In the genomic region with DNA sequence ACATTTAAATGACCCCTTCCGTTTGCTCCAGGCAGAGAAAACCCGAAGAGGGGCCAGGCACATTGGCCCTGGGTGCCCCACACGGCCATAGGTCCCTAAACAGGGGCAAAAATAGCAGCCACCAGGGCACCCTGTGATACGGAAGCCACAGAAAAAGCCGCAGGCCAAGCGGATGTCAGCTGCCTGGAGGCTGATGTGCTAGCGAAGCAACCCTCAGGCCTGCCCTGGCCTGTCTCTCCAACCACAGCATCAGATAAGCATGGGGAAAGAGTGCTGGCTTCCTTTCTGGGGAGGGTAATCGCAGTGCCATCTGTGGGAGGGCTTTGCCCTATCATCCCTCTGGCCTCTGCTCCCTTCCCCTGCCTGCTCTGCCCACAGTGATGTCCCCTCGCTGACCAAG, we compare ENCODE assay signal across 11 mouse cellular contexts. TPM values are rescaled to one million over a fixed set of nuclear protein-coding genes. Genes with fewer than 3 reads are reported as not detected.
DNase-seq lines count a peak whose midpoint lies in the region; ATAC-seq lines count a peak whose summit lies in the region.
"Had no signal": no experiment of that assay in that cellular context is flagged by ENCODE, and none has a peak within 500 bp of the region (broad histone marks: within the 10 kb centered on the region; RNA-seq: fewer than 3 reads in every experiment).

No protein-coding gene starts in this region.

- WGBS in macrophage (ENCODE audit: missing documents), result 2% methylated on average over 9 of the region's 9 CpGs

- peak; percentile 10 to 12 for DNase-seq in heart, postnatal 10 days
- no peak for DNase-seq in heart, postnatal 4 days
- peak; percentile 82 for DNase-seq in thymus, postnatal 14 days
- no peak for DNase-seq in yolk sac, embryonic 10.5 days (ENCODE audit: low spot score)
- DNase-seq in kidney, adult 11 months, result no peak
- DNase-seq: kidney, adult 2 months had no signal

- H3K4me3 ChIP-seq in macrophage (ENCODE audit: inconsistent target), result no peak overlapping the region
- H3K4me3 ChIP-seq: embryonic facial prominence, embryonic 15.5 days; limb, embryonic 12.5 days had no signal

- intact Hi-C loops in heart, postnatal 10 days (cut with DNase I), result no loop called here

- peak; percentile 95 for ATAC-seq in activated CD4-positive, CD25-positive, alpha-beta regulatory T cell, adult 4 months
- no peak for ATAC-seq in erythroblast, adult 5-6 weeks (replicated peaks; ENCODE audit: low FRiP score, poor library complexity, severe bottlenecking)

- H3K79me2 ChIP-seq in macrophage (ENCODE audit: inconsistent target), result peaks cover 3% of the 10 kb centered on the region; the same call in 1 of the 2 replicates

- H3K36me3 ChIP-seq in macrophage (ENCODE audit: inconsistent target), result no peaks in the 10 kb centered on the region
- H3K36me3 ChIP-seq: embryonic facial prominence, embryonic 15.5 days; limb, embryonic 12.5 days had no signal

- peak overlapping the region; percentile 97 for H3K27ac ChIP-seq in macrophage
- H3K27ac ChIP-seq: embryonic facial prominence, embryonic 15.5 days; limb, embryonic 12.5 days had no signal

RNA-seq across cellular contexts. Expression of gene Tox2, which starts 26.1 kb away (rescaled TPM):
- total RNA-seq in heart, postnatal 10 days (2021), result 1 to 10 TPM; 3.2 to 3.4 TPM
- 1 to 10 TPM; 4.1 to 5.6 TPM for total RNA-seq in heart, postnatal 4 days (2021)
- polyA plus RNA-seq in activated CD4-positive, CD25-positive, alpha-beta regulatory T cell, adult 4 months (2017; shearing (Covaris generic)), result 10 to 100 TPM in 1 of 2 experiments, 1 to 10 TPM in 1; 4.7 to 11.8 TPM
- total RNA-seq in macrophage (2018; cell fraction: chromatin; rRNA removed), result 10 to 100 TPM in 1 of 26 experiments, 1 to 10 TPM in 13, under 1 TPM in 10, not detected in 2; 0.27 to 10.1 (median 1.9) TPM
- total RNA-seq in macrophage (2018; cell fraction: cytosol; rRNA removed), result 10 to 100 TPM in 12 of 26 experiments, 1 to 10 TPM in 7, under 1 TPM in 7; 0.48 to 16.7 (median 5.1) TPM
- total RNA-seq in macrophage (2018; cell fraction: nucleus; rRNA removed), result 10 to 100 TPM in 2 of 26 experiments, 1 to 10 TPM in 14, under 1 TPM in 10; 0.17 to 24.0 (median 2.1) TPM
- 3.5 to 13.8 TPM (median 11.2 TPM) in 3 replicates for polyA plus RNA-seq in macrophage (2018)
- total RNA-seq in erythroblast, adult 5-6 weeks (2015; ENCODE audit: low replicate concordance), result not detected in 2 replicates
- total RNA-seq in erythroblast, adult 5-6 weeks (2017; ENCODE audit: low replicate concordance), result not detected in 2 replicates

Comparison
In these comparisons a context has a peak if more than half of its experiments do, and no peak if none do; other contexts are left out.
1. DNase-seq: peak in heart, postnatal 10 days (2 of 2) and thymus, postnatal 14 days (single experiment); none in heart, postnatal 4 days (single experiment), yolk sac, embryonic 10.5 days (single experiment) and kidney, adult 11 months (single experiment).
2. RNA of gene Tox2, which starts 26.1 kb away (total RNA-seq): 4.1 to 5.6 TPM in heart, postnatal 4 days and 3.2 to 3.4 TPM in heart, postnatal 10 days; not detected in erythroblast, adult 5-6 weeks; every median in the first group is over 4 times any median in the second.